Mouse (Mus musculus) gastrocnemius, adult 8-10 months (tissue): ENCODE results near the gene Dffb. TPM values are rescaled to one million over a fixed set of nuclear protein-coding genes. Genes with fewer than 3 reads are reported as not detected.

Experiments
- DNase-seq, 2 experiments: peaks; one replicate each; pipeline ENCODE4 v3.0.0; 2022; ENCODE audit warnings: low spot score in 2 of 2
- total RNA-seq, 4 experiments: library from RNA; stranded (reverse); gene quantifications; 2 replicates each; pipeline ENCODE4 v1.2.4; 2022

The Dffb gene
- total RNA-seq = 1 to 10 TPM in 2 of 4 experiments, under 1 TPM in 2; 0.83 to 2.2 (median 1.1) TPM

GRCm38 (mm10) chr4:153974431-153975291 lies at the start of gene Dffb, which contains the start of gene Cep104:
Dffb (minus strand) TSS chr4:153975126.
Cep104 (plus strand) TSS chr4:153975194.
- DNase-seq = peak; percentile 91

GRCm38 (mm10) chr4:154023754-154024601 lies 49.1 kb upstream of the Dffb start:
- no peak for DNase-seq

GRCm38 (mm10) chr4:154022844-154023243 lies 47.9 kb upstream of the Dffb start:
- no peak for DNase-seq

- DNase-seq = peak in 1 of 2 experiments; percentile 34
Observed at GRCm38 (mm10) chr4:154022407-154022806, 47.5 kb upstream of the Dffb start.

GRCm38 (mm10) chr4:154021432-154021831 lies 46.5 kb upstream of the Dffb start:
- no peak for DNase-seq

- no peak for DNase-seq
Observed at GRCm38 (mm10) chr4:154019571-154019970, 44.6 kb upstream of the Dffb start.

GRCm38 (mm10) chr4:154015476-154015875 lies 40.5 kb upstream of the Dffb start:
- DNase-seq = peak; percentile 27 to 40

- no peak for DNase-seq
Observed at GRCm38 (mm10) chr4:154012132-154012882, 37.4 kb upstream of the Dffb start.

GRCm38 (mm10) chr4:154011646-154012089 lies 36.7 kb upstream of the Dffb start, which contains the start of gene Lrrc47:
Lrrc47 (plus strand) TSS chr4:154011731.
- DNase-seq = peak; percentile 50 to 77

- DNase-seq = no peak
Observed at GRCm38 (mm10) chr4:154010907-154011645, 36.1 kb upstream of the Dffb start.

GRCm38 (mm10) chr4:154007759-154008158 lies 32.8 kb upstream of the Dffb start:
- no peak for DNase-seq

GRCm38 (mm10) chr4:154006264-154006663 lies 31.3 kb upstream of the Dffb start:
- no peak for DNase-seq

- DNase-seq = no peak
Observed at GRCm38 (mm10) chr4:154005488-154005887, 30.6 kb upstream of the Dffb start.

- no peak for DNase-seq
Observed at GRCm38 (mm10) chr4:153993505-153993904, 18.6 kb upstream of the Dffb start.

- no peak for DNase-seq
Observed at GRCm38 (mm10) chr4:153992715-153993114, 17.8 kb upstream of the Dffb start.

- DNase-seq = no peak
Observed at GRCm38 (mm10) chr4:153980470-153980869, 5.5 kb upstream of the Dffb start.

- DNase-seq = no peak
Observed at GRCm38 (mm10) chr4:153979243-153979642, 4.3 kb upstream of the Dffb start.

- no peak for DNase-seq
Observed at GRCm38 (mm10) chr4:153975768-153976167, 842 bp upstream of the Dffb start.

- no peak for DNase-seq
Observed at GRCm38 (mm10) chr4:153975292-153975662, 351 bp upstream of the Dffb start.

- DNase-seq = no peak
Observed at GRCm38 (mm10) chr4:153968063-153968462, 6.9 kb downstream of the Dffb start.

GRCm38 (mm10) chr4:153967556-153967955 lies 7.4 kb downstream of the Dffb start:
- no peak for DNase-seq
